Mouse (Mus musculus) intestine, embryonic 15.5 days (tissue): ENCODE measurements around the gene Ucp2. TPM values are rescaled to one million over a fixed set of nuclear protein-coding genes. Genes with fewer than 3 reads are reported as not detected.

Experiments used
- ATAC-seq: fragments of 200-750 bp; cut with Nextera tagmentation; 2 replicates; pipeline ENCODE4 v1.8.0; 2017; ENCODE audit warnings: moderate TSS enrichment, moderate library complexity
- H3K27ac ChIP-seq: fragments of 300-500 bp; sonication (generic); 2 replicates; pipeline ENCODE4 v1.5.1; 2015; ENCODE audit warnings: mild to moderate bottlenecking, inconsistent platforms
- H3K27me3 ChIP-seq: fragments of 300-500 bp; sonication (generic); replicated peaks from 2 replicates; pipeline ENCODE4 v1.6.1; 2015; ENCODE audit warnings: inconsistent platforms
- H3K36me3 ChIP-seq: fragments of 300-500 bp; sonication (generic); 2 replicates; pipeline ENCODE4 v1.6.1; 2015; ENCODE audit warnings: inconsistent platforms
- H3K4me1 ChIP-seq: fragments of 300-500 bp; sonication (generic); replicated peaks from 2 replicates; pipeline ENCODE4 v1.6.1; 2015; ENCODE audit warnings: inconsistent platforms
- H3K4me2 ChIP-seq: fragments of 300-500 bp; sonication (generic); replicated peaks from 2 replicates; pipeline ENCODE4 v1.6.1; 2015; ENCODE audit warnings: mild to moderate bottlenecking, inconsistent platforms
- H3K4me3 ChIP-seq: fragments of 300-500 bp; sonication (generic); replicated peaks from 2 replicates; pipeline ENCODE4 v1.5.1; 2015; ENCODE audit warnings: inconsistent platforms
- H3K9ac ChIP-seq: fragments of 300-500 bp; sonication (generic); 2 replicates; pipeline ENCODE4 v1.6.1; 2015; ENCODE audit warnings: inconsistent platforms
- H3K9me3 ChIP-seq: fragments of 300-500 bp; sonication (generic); 2 replicates; pipeline ENCODE4 v1.6.1; 2016; ENCODE audit warnings: inconsistent platforms
- WGBS: fragments of 180-500 bp; shearing (Covaris S2); methylation state at CpG from one replicate; pipeline ENCODE4 v1.1.7; 2015; 5-methylcytosine and 5-hydroxymethylcytosine counted together
- polyA plus RNA-seq: library from polyadenylated mRNA; unstranded; fragments of >200 nt; fragmentation: Nextera tagmentation; extraction: Ambion mirVana; gene quantifications from 2 replicates; pipeline ENCODE4 v1.2.1, GENCODE M21; 2015

Gene Ucp2
- polyA plus RNA-seq, 1 experiment from 2014 or later = 287 TPM

- no peaks in the 10 kb centered on the region for H3K4me1 ChIP-seq
- no peak overlapping the region for H3K4me3 ChIP-seq
- no peak overlapping the region for H3K4me2 ChIP-seq
- no peak for ATAC-seq
- H3K27ac ChIP-seq = no peak overlapping the region
- no peaks in the 10 kb centered on the region for H3K27me3 ChIP-seq
- 44% methylated on average over 4 of the region's 4 CpGs for WGBS
- no peaks in the 10 kb centered on the region for H3K9me3 ChIP-seq
- H3K9ac ChIP-seq = no peak overlapping the region
- H3K36me3 ChIP-seq = 0 out of 2 replicates have a peak, but pooled peaks cover 5% of the 10 kb centered on the region
Observed at GRCm38 (mm10) chr7:100547631-100548030, 54.5 kb downstream of the Ucp2 start.

GRCm38 (mm10) chr7:100549796-100550195 lies 56.7 kb downstream of the Ucp2 start:
- H3K4me3 ChIP-seq = no peak overlapping the region
- H3K27ac ChIP-seq = no peak overlapping the region
- no peaks in the 10 kb centered on the region for H3K4me1 ChIP-seq
- 0 out of 2 replicates have a peak, but pooled peaks cover 5% of the 10 kb centered on the region for H3K36me3 ChIP-seq
- no peak for ATAC-seq
- H3K9ac ChIP-seq = no peak overlapping the region
- no peaks in the 10 kb centered on the region for H3K27me3 ChIP-seq
- 88% methylated on average over 3 of the region's 3 CpGs for WGBS
- no peaks in the 10 kb centered on the region for H3K9me3 ChIP-seq
- H3K4me2 ChIP-seq = no peak overlapping the region

GRCm38 (mm10) chr7:100550338-100551007 lies 57.3 kb downstream of the Ucp2 start:
- no peak for ATAC-seq
- H3K9ac ChIP-seq = no peak overlapping the region
- no peak overlapping the region for H3K4me3 ChIP-seq
- no peak overlapping the region for H3K4me2 ChIP-seq
- H3K9me3 ChIP-seq = no peaks in the 10 kb centered on the region
- WGBS = 55% methylated on average over 5 of the region's 5 CpGs
- 0 out of 2 replicates have a peak, but pooled peaks cover 5% of the 10 kb centered on the region for H3K36me3 ChIP-seq
- no peaks in the 10 kb centered on the region for H3K27me3 ChIP-seq
- peaks cover 1% of the 10 kb centered on the region; the same call in 1 of the 2 replicates for H3K4me1 ChIP-seq
- no peak overlapping the region for H3K27ac ChIP-seq

Other genes with a start within 250 kb of the Ucp2 start
- gene P4ha3, start 207.8 kb upstream of the Ucp2 start, polyA plus RNA-seq = 4.6 and 5.8 TPM in 2 replicates
- 13.3 and 15.5 TPM in 2 replicates for gene C2cd3, start 121.1 kb upstream of the Ucp2 start, polyA plus RNA-seq
- 50.6 and 51.3 TPM in 2 replicates for gene Ppme1, start 121.0 kb upstream of the Ucp2 start, polyA plus RNA-seq
- not detected in 2 replicates for gene Ucp3, start 20.3 kb upstream of the Ucp2 start, polyA plus RNA-seq
- gene Dnajb13, start 21.6 kb downstream of the Ucp2 start, polyA plus RNA-seq = 0.28 and 0.41 TPM in 2 replicates
- gene Coa4, start 43.7 kb downstream of the Ucp2 start, polyA plus RNA-seq = 40.8 and 49.3 TPM in 2 replicates
- 105 and 116 TPM in 2 replicates for gene Rab6a, start 114.1 kb downstream of the Ucp2 start, polyA plus RNA-seq
- gene Mrpl48, start 115.0 kb downstream of the Ucp2 start, polyA plus RNA-seq = 87.7 and 87.9 TPM in 2 replicates
- 14.6 and 15.3 TPM in 2 replicates for gene Plekhb1, start 169.1 kb downstream of the Ucp2 start, polyA plus RNA-seq
- gene Fam168a, start 213.3 kb downstream of the Ucp2 start, polyA plus RNA-seq = 25.1 and 26.9 TPM in 2 replicates